Mouse (Mus musculus) left cerebral cortex, adult 11 months (tissue): Measurements from ENCODE around the gene Cog5.
A peak's percentile ranks its signal among the peaks of the same experiment; 100 is the strongest.

Experiments used
- DNase-seq: peaks from one replicate; pipeline ENCODE4 v3.0.0; 2022; ENCODE audit warnings: low spot score

Cog5 gene

GRCm38 (mm10) chr12:31892771-31893170 is 238.1 kb downstream of the Cog5 start:
- DNase-seq = no peak

GRCm38 (mm10) chr12:31895095-31895734 is 240.5 kb downstream of the Cog5 start:
- no peak for DNase-seq

GRCm38 (mm10) chr12:31895888-31896287 is 241.2 kb downstream of the Cog5 start:
- DNase-seq = peak; percentile 55

- DNase-seq = no peak
Observed at GRCm38 (mm10) chr12:31896295-31896694, 241.6 kb downstream of the Cog5 start.

GRCm38 (mm10) chr12:31896986-31897385 is 242.3 kb downstream of the Cog5 start:
- DNase-seq = no peak

- DNase-seq = no peak
Observed at GRCm38 (mm10) chr12:31897456-31897855, 242.8 kb downstream of the Cog5 start.

- no peak for DNase-seq
Observed at GRCm38 (mm10) chr12:31900391-31900914, 245.8 kb downstream of the Cog5 start.

GRCm38 (mm10) chr12:31905696-31906551 is 251.3 kb downstream of the Cog5 start:
- no peak for DNase-seq

GRCm38 (mm10) chr12:31907436-31907835 is 252.8 kb downstream of the Cog5 start:
- no peak for DNase-seq

- no peak for DNase-seq
Observed at GRCm38 (mm10) chr12:31912966-31913551, 258.4 kb downstream of the Cog5 start.

- DNase-seq = peak; percentile 34
Observed at GRCm38 (mm10) chr12:31913614-31914013, 258.9 kb downstream of the Cog5 start.

- no peak for DNase-seq
Observed at GRCm38 (mm10) chr12:31916691-31917090, 262.0 kb downstream of the Cog5 start.

GRCm38 (mm10) chr12:31917245-31917644 is 262.6 kb downstream of the Cog5 start:
- no peak for DNase-seq

GRCm38 (mm10) chr12:31920464-31921405 is 266.1 kb downstream of the Cog5 start:
- DNase-seq = no peak

GRCm38 (mm10) chr12:31924135-31924534 is 269.5 kb downstream of the Cog5 start:
- no peak for DNase-seq

- DNase-seq = no peak
Observed at GRCm38 (mm10) chr12:31925343-31925742, 270.7 kb downstream of the Cog5 start.

GRCm38 (mm10) chr12:31926661-31927061 is 272.0 kb downstream of the Cog5 start:
- no peak for DNase-seq

- DNase-seq = no peak
Observed at GRCm38 (mm10) chr12:31928498-31928897, 273.8 kb downstream of the Cog5 start.

GRCm38 (mm10) chr12:31931818-31932217 is 277.1 kb downstream of the Cog5 start:
- DNase-seq = no peak

GRCm38 (mm10) chr12:31936657-31937300 is 282.1 kb downstream of the Cog5 start:
- no peak for DNase-seq

GRCm38 (mm10) chr12:31937613-31938012 is 282.9 kb downstream of the Cog5 start:
- DNase-seq = no peak
